Mouse (Mus musculus): ENCODE data around the gene Rtn4r. TPM values are rescaled to one million over a fixed set of nuclear protein-coding genes. Genes with fewer than 3 reads are reported as not detected.

The Rtn4r gene
- polyA plus RNA-seq, 1 experiment: 18.9 TPM

- no peaks in the 10 kb centered on the region for H3K27me3 ChIP-seq (replicated peaks; ENCODE audit: control insufficient read depth, insufficient read depth, low read length)
- H3K27ac ChIP-seq (ENCODE audit: insufficient read depth, low read depth, low read length): no peak overlapping the region
- no peak for DNase-seq
- H3K4me3 ChIP-seq (ENCODE audit: insufficient read depth, low read depth, low read length): no peak overlapping the region
- TF ChIP-seq POLR2A (IDR thresholded peaks at IDR 0.05; ENCODE audit: low read depth, low read length) (no peak), CTCF (conservative IDR thresholded peaks at IDR 0.05; ENCODE audit: insufficient read depth, insufficient read length, low read depth, low read length) (no peak)
- no peaks in the 10 kb centered on the region for H3K4me1 ChIP-seq (ENCODE audit: control insufficient read depth, insufficient read depth, low read length)
- no peaks in the 10 kb centered on the region for H3K36me3 ChIP-seq (ENCODE audit: control insufficient read depth, insufficient read depth, low read length)
- WGBS: 43% methylated on average over 14 of the region's 14 CpGs
Observed at GRCm38 (mm10) chr16:18154521-18155171, 27.2 kb downstream of the Rtn4r start.

- H3K4me1 ChIP-seq (ENCODE audit: control insufficient read depth, insufficient read depth, low read length): no peaks in the 10 kb centered on the region
- DNase-seq: no peak
- no peak overlapping the region for H3K27ac ChIP-seq (ENCODE audit: insufficient read depth, low read depth, low read length)
- WGBS: 81% methylated on average over 12 of the region's 12 CpGs
- TF ChIP-seq CTCF (conservative IDR thresholded peaks at IDR 0.05; ENCODE audit: insufficient read depth, insufficient read length, low read depth, low read length) (no peak), POLR2A (IDR thresholded peaks at IDR 0.05; ENCODE audit: low read depth, low read length) (no peak)
- H3K36me3 ChIP-seq (ENCODE audit: control insufficient read depth, insufficient read depth, low read length): no peaks in the 10 kb centered on the region
- no peaks in the 10 kb centered on the region for H3K27me3 ChIP-seq (replicated peaks; ENCODE audit: control insufficient read depth, insufficient read depth, low read length)
- no peak overlapping the region for H3K4me3 ChIP-seq (ENCODE audit: insufficient read depth, low read depth, low read length)
Observed at GRCm38 (mm10) chr16:18156579-18157350, 29.3 kb downstream of the Rtn4r start.

GRCm38 (mm10) chr16:18159255-18159654 is 31.8 kb downstream of the Rtn4r start:
- no peak for DNase-seq
- no peaks in the 10 kb centered on the region for H3K36me3 ChIP-seq (ENCODE audit: control insufficient read depth, insufficient read depth, low read length)
- 71% methylated on average over 6 of the region's 6 CpGs for WGBS
- no peaks in the 10 kb centered on the region for H3K27me3 ChIP-seq (replicated peaks; ENCODE audit: control insufficient read depth, insufficient read depth, low read length)
- no peak overlapping the region for H3K4me3 ChIP-seq (ENCODE audit: insufficient read depth, low read depth, low read length)
- no peak for TF ChIP-seq CTCF (conservative IDR thresholded peaks at IDR 0.05; ENCODE audit: insufficient read depth, insufficient read length, low read depth, low read length)
- TF ChIP-seq POLR2A (IDR thresholded peaks at IDR 0.05; ENCODE audit: low read depth, low read length): no peak
- no peak overlapping the region for H3K27ac ChIP-seq (ENCODE audit: insufficient read depth, low read depth, low read length)
- no peaks in the 10 kb centered on the region for H3K4me1 ChIP-seq (ENCODE audit: control insufficient read depth, insufficient read depth, low read length)

- DNase-seq: peak; percentile 48
- 34% methylated on average over 1 of the region's 1 CpGs for WGBS
- TF ChIP-seq CTCF (conservative IDR thresholded peaks at IDR 0.05; ENCODE audit: insufficient read depth, insufficient read length, low read depth, low read length): no peak
- no peak for TF ChIP-seq POLR2A (IDR thresholded peaks at IDR 0.05; ENCODE audit: low read depth, low read length)
Observed at GRCm38 (mm10) chr16:18159778-18160177, 32.3 kb downstream of the Rtn4r start.

GRCm38 (mm10) chr16:18160514-18160913 is 33.1 kb downstream of the Rtn4r start:
- no peak for TF ChIP-seq CTCF (conservative IDR thresholded peaks at IDR 0.05; ENCODE audit: insufficient read depth, insufficient read length, low read depth, low read length)
- no peak for TF ChIP-seq POLR2A (IDR thresholded peaks at IDR 0.05; ENCODE audit: low read depth, low read length)
- Histone ChIP-seq H3K36me3 (ENCODE audit: control insufficient read depth, insufficient read depth, low read length) (no peaks in the 10 kb centered on the region), H3K27ac (ENCODE audit: insufficient read depth, low read depth, low read length) (no peak overlapping the region), H3K4me1 (ENCODE audit: control insufficient read depth, insufficient read depth, low read length) (no peaks in the 10 kb centered on the region), H3K4me3 (ENCODE audit: insufficient read depth, low read depth, low read length) (no peak overlapping the region), H3K27me3 (replicated peaks; ENCODE audit: control insufficient read depth, insufficient read depth, low read length) (no peaks in the 10 kb centered on the region)
- WGBS: 53% methylated on average over 7 of the region's 7 CpGs
- DNase-seq: no peak

More at GRCm38 (mm10) chr16:18159778-18160177, 32.3 kb downstream of the Rtn4r start:
- no peak overlapping the region for H3K4me3 ChIP-seq (ENCODE audit: insufficient read depth, low read depth, low read length)
- H3K36me3 ChIP-seq (ENCODE audit: control insufficient read depth, insufficient read depth, low read length): no peaks in the 10 kb centered on the region
- H3K27me3 ChIP-seq (replicated peaks; ENCODE audit: control insufficient read depth, insufficient read depth, low read length): no peaks in the 10 kb centered on the region
- no peaks in the 10 kb centered on the region for H3K4me1 ChIP-seq (ENCODE audit: control insufficient read depth, insufficient read depth, low read length)
- no peak overlapping the region for H3K27ac ChIP-seq (ENCODE audit: insufficient read depth, low read depth, low read length)

GRCm38 (mm10) chr16:18161190-18161589 is 33.7 kb downstream of the Rtn4r start:
- DNase-seq: no peak
- no peaks in the 10 kb centered on the region for H3K27me3 ChIP-seq (replicated peaks; ENCODE audit: control insufficient read depth, insufficient read depth, low read length)
- no peaks in the 10 kb centered on the region for H3K36me3 ChIP-seq (ENCODE audit: control insufficient read depth, insufficient read depth, low read length)
- H3K27ac ChIP-seq (ENCODE audit: insufficient read depth, low read depth, low read length): no peak overlapping the region
- WGBS: 68% methylated on average over 1 of the region's 1 CpGs
- no peak overlapping the region for H3K4me3 ChIP-seq (ENCODE audit: insufficient read depth, low read depth, low read length)
- no peaks in the 10 kb centered on the region for H3K4me1 ChIP-seq (ENCODE audit: control insufficient read depth, insufficient read depth, low read length)
- TF ChIP-seq CTCF (conservative IDR thresholded peaks at IDR 0.05; ENCODE audit: insufficient read depth, insufficient read length, low read depth, low read length): no peak
- no peak for TF ChIP-seq POLR2A (IDR thresholded peaks at IDR 0.05; ENCODE audit: low read depth, low read length)

- Histone ChIP-seq H3K4me3 (ENCODE audit: insufficient read depth, low read depth, low read length) (no peak overlapping the region), H3K27ac (ENCODE audit: insufficient read depth, low read depth, low read length) (no peak overlapping the region), H3K4me1 (ENCODE audit: control insufficient read depth, insufficient read depth, low read length) (no peaks in the 10 kb centered on the region), H3K27me3 (replicated peaks; ENCODE audit: control insufficient read depth, insufficient read depth, low read length) (no peaks in the 10 kb centered on the region), H3K36me3 (ENCODE audit: control insufficient read depth, insufficient read depth, low read length) (no peaks in the 10 kb centered on the region)
- DNase-seq: no peak
- 53% methylated on average over 2 of the region's 2 CpGs for WGBS
- TF ChIP-seq CTCF (conservative IDR thresholded peaks at IDR 0.05; ENCODE audit: insufficient read depth, insufficient read length, low read depth, low read length): no peak
Observed at GRCm38 (mm10) chr16:18164642-18165238, 37.3 kb downstream of the Rtn4r start.

All from kidney, adult 2 months (tissue).